Mouse (Mus musculus): ENCODE measurements at regions not wholly inside any gene's neighbourhood (a gene's known extent, or its start where the extent isn't known, plus 50 kb on each side); places are given as distances from the start of the nearest gene placed in this dataset.

DNA sequence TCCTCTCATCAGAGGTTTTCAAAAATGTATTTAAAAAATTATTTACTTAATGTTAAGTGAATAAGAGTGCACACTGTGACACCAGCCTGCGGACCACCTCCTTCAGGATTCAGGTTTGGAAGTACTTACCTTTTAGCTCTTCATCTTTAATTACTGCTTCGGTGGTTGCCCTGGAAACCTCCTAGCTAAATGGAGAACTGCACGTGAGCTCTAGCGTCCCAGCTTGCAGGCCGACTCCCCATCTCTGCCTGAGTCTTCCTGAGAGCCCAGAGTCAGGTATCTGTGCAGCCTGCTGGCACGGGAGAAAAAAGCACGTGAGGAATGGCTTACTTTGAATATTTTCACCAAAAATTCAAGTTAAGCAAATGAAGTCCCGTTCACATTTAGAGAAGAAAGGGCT is 207.5 kb upstream of the Klf14 start:
- no peak for DNase-seq

DNA sequence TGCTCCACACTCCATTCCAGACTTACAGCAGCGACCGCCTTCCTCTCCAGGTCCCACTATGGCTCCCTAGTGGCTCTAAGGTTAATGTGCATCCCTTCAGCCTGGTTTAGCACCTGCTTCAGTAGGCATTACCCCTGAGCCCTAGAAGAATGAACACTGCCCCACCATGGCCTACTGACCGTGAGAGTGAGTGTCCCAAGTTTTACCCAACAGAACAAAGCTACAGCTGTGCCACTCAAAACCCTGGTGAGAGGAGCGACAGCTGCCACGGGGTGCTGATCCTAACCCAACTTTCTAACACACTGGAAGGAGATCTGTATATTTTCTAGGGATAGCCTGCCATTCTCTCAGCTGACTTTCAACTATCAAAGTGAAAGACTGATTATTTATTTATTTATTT is 208.9 kb upstream of the Klf14 start:
- no peak for DNase-seq

DNA sequence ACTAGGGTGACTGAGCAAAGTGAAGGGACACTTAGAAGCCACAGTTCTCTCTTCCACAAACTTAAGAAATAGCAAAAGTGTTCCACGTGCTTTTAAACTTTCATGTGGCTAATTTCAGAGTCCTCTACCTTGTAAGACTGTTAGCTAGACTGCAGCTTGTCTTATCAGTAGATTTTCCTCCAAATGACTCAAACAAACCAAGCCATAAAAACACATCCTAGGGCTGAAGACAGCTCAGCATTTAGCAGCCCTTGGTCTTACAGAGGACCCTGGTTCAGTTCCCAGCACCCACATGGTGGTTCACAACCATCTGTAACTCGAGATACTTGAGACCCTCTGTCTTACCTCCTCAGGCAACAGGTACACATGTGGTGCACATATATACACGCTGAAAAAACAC is 209.9 kb upstream of the Klf14 start:
- no peak for DNase-seq

DNA sequence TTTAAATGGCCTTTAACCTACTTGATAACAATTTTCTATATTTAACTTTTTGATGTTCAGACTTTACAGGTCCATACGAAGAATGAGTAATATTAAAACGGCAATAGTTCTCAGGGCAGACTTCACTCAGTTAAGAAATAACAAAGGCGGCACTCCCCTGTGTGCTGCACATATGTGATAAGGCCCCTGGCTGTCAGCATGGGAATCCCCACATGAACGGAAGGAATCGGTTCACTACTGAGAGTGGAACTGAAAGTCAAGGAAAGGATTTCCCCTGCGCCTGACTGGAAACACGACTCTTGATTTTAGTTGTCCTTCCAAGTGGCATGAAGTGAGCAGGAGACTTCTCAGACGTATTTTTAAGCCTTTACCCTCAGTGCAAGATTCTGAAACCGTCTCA is 210.5 kb upstream of the Klf14 start:
- no peak for DNase-seq

DNA sequence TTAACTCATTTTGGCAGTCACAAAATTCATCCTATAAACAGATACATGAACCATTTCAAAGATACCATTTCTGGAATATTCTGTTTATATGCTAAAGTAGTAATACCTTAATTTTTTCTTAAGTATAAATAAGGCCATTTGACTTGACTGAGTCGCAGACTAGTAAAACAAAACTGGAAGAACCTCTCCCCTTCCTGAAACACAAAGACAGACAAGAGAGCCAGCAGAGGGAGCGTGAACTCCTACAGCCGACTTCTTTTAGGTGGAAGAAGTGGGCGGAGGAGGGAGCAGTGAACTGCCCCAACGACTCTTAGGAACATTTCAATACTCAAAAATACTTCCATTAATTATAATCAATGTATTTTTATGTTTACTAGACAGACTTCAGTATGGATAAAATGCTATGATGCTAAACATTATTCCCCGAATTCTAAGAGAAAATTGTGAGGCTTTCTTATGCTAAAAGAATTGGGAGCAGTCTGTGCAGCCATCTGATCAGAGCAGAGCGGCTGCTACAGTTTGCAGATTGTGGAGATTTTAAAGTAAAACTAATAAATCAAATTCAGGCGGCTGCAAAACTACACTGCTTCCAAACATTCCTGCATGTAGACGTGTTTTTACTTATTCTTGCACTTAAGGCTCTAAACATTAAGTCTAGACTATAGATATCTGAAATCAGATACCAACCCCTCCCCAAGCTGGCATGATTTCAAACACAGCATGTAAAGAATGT is 211.2 kb upstream of the Klf14 start:
- DNase-seq = no peak

DNA sequence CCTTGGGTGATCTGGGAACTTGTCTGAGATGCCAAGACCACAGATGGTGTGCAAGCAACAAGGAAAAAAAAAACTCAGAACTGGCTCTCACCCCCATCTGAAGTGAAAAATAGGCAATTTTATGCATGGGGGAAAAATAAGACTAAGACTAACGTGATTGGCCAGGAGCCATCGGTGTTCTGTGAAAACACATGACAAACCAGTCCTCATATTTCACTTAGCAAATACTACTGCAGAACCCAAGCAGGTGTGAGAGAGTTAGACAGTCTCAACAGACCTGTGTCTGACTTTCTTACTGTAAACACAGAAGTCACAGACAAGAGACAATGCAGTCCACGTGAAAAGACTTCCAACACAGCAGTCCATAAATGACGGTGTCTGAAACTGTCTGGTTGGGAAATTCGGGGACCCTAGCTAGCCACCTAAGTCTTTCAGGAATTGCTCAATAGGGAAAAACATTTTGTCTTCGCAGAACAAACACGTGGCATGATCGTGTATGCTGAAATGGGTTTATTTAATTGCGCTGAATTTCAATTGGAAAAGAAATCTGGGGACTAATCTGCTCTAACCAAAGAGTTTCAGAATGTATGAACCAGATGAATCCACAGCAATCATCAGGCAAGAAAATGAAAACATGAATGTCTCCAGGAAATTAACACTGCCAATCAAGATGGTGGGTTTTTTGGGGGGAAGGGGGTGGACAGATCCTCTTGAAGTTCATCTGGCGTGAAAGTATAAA is 213.1 kb upstream of the Klf14 start:
- DNase-seq = no peak

DNA sequence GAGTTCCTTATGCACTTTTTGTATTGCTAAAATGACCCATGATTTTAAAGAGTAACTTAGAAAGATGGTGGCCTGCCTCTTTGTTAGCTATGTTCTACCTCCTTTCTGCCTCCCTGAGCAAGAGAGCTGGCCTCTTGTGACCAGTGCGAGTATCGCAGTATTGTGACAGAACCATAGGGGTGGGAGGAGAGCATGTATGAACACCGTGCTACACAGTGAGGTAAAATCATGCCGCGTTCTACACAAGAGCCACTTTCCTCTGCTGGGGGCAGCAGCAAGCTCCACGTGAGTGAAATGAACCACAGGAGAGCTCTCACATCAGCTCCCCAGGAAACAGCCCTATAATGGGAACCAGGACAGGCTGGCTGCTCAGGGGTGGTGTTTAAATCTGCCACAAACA is 216.9 kb upstream of the Klf14 start:
- no peak for DNase-seq

DNA sequence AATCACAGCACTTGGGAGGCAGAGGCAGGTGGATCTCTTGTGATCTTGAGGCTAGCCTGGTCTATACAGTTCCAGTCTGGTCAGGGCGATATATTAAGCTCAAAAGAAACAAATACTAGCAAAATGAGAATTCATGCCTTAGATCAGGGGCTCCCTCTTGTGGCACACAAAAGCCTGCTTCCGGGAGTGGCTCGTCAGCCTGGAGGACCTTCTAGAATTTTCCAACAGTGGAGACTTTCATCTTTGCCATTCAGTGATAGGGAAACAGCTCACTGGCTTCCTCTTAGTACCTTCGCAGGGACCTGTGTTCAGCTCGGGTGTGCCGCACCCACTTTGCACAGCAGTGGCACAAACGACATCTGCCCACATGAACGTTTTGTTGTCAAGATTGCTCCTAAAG is 217.5 kb upstream of the Klf14 start:
- DNase-seq = no peak

DNA sequence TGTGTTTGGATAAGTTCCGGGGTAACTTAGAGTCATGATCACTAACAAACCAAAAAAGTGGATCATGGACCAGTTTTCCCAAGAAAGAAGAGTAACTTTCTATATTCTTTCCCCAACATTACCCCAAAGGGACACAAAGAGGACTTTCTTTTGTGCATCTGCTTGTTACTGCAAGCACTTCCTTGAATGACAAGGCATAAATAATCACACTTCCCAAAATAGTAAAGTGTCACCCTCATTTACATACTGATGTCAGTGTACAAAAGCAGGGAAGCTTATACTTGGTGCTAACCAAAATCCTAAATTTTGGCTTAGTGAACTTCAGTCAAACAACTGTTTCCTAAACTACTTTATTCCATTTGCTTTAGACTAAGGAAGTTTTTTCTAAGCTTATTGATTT is 218.0 kb upstream of the Klf14 start:
- DNase-seq = no peak

DNA sequence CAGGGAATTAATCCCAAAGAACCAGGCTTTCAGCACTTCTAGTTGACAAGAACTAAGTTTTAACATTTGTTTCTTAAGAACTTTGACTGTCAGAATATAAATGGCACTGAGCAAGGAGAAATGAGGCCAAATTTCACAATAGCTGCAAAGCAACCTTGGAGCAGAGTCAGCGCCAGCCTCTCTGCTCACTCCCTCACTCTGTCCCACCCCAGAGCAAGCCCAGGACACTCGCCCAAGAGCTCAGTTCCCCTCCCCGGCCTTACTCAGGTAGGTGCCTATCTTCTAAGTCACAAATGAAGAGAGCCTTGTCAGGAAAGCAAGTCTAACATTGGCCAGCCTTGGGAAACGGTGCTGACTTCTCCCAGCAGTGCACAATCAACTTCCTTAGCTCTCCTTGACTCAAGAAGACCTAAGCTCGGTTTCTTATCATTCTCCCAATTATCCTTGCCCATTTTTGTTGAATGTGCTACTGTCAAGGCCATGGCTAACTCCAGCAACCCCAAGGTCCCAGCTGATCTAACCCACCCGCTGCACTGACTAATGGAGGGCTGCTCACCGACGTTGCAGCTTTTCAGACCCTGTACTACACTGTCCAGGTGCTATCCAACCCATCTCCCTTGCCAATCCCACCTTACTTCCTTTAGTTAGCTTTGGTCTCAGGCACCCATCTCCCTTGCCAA is 219.5 kb upstream of the Klf14 start:
- no peak for DNase-seq

DNA sequence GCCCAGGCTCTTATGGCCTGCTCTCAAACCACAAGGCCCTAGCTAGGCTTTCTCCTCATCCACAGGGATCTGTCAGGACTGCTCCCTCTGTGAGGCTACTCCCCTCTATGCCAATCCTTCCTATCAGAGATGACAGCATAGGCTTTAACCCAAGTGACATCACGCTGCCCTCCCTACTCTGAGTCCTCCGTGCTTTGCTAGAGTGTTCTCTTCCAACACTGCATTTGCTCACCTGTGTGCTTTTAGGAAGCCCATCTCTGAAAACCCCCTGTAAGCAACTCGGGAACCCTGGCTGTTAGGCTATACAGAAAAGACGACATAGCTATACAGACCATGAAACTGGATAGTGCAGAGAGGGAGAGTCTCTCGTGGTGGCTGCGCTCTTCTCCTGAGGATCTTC is 216.3 kb upstream of the Mkln1 start:
- no peak for DNase-seq

DNA sequence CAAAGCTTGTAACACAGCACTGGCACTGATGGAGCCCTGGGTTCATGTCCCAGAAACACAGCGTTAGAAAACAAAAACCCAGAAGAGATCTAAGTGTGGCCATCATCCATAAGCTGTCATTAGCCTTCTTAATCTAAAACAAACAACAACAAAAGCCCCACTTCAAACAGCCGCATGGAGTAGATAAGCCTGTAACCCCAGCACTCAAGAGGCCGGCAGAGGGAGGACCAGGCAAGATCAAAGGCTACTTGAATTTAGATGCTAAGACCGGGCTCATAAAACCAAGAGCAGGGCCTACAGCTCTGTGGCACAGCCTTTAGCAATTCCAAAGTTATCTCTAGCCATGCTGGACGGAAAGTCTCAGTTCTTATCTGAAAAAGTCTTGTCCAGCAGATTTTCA is 215.4 kb upstream of the Mkln1 start:
- DNase-seq = no peak

DNA sequence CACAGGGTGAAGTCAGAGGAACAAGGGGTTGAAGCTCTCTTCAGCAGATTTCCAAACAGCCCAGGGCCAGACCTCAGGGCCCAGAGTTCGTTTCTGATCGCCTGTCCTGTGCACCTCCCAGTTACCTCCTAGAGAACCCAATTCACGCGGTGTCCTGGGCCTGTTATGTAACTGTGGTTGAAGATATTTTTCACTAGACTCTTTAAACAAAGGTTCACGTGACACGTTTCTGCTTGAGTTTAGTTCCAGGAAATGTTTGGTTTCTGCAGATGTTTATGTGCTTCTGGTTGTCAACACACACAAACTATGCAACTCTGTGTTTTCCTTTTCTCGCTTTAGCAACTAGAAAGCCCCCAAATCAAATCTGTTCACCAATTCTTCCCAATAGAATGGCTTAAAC is 214.0 kb upstream of the Mkln1 start:
- no peak for DNase-seq

DNA sequence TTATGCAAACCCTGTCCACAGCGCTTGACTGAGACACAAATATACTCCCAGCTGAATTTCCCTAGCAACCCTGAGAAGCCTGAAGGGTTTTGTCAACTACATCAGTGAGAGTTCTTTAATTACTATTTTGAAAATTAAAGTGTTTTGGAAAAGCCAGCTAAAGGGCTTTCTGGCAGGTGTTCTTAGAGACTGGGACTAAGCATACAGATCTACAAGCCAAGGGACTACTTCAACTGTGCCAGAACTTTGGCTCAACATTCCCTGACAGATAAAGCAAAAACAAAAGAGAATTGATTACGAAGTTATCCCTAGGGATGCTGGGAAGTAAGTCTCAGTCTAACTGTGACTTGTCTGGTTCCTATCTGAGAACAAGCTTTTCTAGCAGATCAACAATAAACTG is 213.4 kb upstream of the Mkln1 start:
- DNase-seq = no peak

DNA sequence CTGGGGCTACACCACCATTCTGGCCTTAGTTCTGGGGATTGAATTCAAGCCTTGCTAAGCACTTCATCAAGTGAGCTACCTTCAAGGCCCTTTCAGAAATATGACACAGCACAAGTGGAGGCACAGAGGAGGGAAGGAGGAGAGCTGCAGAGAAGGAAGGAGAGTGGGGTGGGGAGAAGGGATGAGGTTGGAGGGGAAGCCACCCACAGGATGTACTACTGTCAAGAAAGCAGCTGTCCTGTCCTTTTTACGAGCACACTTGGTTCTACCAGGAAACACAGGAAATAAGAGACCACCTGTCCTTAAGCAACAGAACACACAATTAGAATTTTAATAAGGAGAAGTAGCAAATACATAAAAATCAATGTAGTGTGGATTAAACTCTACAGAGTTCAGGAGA is 210.5 kb upstream of the Mkln1 start:
- no peak for DNase-seq

DNA sequence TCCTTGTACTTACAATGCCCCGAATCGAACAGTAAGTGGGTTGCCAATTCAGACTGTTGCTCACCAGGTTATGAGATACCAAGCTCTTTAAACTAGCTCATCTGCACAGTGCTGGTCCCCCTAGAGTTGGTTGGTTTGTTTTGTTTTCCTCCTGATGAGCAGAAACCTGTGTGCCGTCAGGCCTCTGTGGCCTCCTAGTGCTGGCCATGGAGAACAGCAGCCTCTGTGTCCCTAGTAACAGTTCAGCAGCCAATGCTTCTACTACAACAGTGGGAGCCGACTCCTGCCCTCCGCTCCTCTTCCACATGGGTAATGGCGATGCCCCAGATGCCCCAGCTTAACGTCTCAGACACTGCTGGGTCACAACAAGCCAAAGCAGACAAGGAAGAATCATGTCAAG is 209.5 kb upstream of the Mkln1 start:
- DNase-seq = no peak

DNA sequence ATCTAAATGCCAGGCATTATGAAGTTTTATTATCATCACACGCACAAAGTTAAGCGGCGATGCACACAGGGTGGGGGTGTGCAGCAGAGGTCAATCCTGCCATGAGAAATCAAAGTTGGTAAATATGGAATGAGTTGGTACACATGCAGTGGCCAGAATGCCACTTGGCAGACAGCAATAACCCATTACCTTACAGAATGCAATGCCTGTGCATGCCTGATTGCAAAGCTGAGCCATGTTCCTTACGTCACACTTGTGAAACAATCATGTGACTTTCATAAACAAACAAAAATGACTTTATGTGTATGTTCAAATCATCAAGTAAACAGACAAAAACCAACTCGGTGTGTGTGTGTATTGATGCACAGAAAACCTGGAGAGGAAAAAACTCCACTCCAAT is 208.5 kb upstream of the Mkln1 start:
- DNase-seq = no peak

DNA sequence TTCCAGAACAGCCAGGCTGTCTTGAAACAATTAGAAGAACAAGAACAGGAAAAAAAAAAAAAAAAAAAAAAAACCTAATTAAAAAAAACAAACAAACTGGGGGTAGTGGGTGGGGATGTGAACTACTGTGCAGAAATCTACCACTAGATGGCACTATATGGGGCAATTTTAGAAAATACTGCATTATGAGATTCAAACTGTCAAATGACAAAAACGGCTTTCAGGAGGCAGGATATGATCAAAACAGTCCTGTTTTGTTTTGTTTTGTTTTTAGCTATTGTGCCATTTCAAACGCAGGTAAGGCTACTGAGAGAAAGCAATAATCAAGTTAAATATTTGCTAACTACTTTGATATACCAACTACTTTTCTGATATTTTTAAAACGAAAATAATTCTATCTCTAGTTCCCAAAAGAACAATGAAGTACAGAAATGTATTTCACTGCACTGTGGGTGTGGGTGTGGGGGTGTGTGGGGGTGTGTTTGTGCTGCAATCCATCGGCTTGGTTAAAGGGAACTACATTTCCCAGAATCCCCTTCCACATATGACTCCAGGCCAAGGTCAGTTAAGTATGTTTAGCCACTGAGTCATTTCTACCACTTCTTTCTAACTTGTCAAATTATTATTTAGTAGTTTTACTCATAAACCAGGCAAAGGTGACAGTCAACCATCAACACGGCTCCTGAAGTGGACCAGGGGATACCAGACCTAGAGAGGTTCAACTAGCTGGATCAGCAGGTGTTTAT is 207.7 kb upstream of the Mkln1 start:
- DNase-seq = no peak

DNA sequence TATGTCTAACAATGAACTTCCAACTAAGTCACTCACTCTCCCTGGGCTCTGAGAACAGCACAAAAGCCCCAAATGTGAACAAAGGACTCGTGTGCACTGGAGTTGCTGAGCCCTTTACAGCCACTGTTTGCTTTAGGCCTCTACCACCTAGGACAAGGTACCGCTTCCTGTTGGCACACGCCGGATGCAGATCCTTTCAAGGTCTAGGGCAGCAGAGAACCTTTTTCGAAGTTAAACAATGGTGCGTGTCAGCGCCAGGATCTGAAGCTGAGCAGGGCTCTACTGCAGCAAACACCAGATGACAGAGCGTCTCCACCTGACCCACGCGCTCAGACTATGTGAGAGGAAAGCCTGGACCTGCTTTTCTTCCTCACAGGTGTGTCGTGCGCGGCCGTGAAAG is 207.0 kb upstream of the Mkln1 start:
- no peak for DNase-seq

DNA sequence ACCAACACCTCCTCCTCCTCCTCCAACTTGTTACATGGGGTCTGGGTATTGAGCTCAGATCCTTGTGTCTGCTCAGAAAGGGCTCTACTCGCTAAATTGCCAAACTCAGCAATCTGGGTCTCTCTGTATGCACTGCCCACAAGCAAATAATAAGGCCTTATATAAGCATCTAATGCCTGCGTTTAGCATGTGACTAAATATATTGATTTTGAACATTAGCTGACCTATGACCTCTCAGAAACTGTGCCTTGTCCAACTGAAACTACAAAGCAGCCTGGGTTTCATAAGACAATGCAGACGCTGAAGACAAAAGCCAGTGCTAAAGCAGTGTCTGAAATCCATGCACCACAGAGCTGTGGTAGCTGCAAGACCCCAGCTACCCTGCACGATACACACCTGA is 206.3 kb upstream of the Mkln1 start:
- no peak for DNase-seq

DNA sequence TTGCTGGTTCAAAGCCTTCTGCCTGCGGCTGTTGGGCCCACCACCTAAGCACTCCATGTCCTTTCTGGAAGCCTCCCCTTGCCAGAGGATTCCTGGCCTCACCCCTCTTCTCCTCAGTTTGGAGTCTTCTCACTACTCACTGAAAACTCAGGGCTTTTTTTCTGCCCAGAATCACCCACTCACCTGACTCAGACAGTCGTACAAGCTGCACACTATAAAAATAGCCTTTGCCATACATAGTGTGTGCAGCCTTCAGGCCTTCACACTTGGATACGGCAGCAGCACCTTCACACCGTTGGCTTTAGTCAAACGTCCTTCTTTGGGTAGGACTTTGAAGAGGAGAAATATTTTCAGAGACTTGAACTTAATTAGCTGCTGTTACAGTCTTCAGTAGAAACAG is 205.3 kb upstream of the Mkln1 start:
- DNase-seq = no peak

DNA sequence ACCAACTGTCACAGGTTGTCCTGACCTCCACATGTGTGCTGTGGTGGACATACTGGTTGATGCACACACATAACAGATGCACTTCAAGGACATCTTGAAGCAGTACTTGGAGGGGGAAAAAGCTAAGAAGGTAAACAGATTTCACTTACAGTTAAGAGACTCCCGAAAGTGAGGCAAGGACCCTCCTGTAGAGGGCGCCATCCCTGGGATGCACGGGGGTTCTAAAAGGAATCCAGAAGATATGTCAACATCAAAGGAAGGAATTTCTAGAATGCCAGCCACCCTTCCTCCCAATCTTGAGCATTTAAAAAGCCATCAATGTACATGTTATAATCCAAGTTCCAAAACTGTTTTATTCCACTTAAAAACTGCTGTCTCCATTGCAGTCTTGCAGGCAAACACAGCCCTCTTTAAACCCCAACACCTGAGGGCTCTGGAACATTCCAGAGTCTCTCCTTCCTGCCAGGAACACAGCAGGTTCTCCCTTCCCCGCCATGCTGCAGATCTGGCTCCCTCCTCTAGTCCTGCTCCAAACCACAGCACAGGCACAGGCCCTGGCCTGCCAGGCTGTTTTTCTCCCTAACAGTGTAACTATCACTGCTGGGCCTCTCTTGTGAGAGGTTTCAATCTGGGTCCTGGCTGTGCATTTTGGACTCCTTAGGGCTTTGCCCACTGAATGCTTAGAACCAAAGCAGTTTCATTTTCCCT is 200.8 kb upstream of the Mkln1 start:
- no peak for DNase-seq

DNA sequence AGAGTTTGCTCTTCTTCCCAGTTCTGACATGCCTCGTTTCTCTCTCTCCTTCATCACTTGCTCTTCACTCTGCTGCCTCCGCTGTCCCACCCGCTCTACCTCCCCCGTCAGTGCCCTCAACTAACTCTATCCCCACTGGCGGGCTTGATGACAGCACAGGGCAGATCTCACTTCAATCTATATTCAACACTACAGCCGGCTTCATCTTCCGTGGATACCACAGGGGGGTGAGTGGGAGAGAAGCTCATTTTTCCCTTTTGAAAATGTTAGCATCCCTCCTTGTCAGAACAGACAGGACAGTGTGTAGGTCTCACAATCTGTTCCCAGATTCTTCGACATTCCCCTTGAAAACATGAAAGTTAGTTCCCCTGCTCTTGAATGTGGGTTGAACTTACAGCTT is 200.2 kb upstream of the Mkln1 start:
- DNase-seq = no peak

Measured in right cerebral cortex, postnatal 25 days (tissue).